Comparison of ENCODE assay signal across 18 mouse cellular contexts in the genomic region with DNA sequence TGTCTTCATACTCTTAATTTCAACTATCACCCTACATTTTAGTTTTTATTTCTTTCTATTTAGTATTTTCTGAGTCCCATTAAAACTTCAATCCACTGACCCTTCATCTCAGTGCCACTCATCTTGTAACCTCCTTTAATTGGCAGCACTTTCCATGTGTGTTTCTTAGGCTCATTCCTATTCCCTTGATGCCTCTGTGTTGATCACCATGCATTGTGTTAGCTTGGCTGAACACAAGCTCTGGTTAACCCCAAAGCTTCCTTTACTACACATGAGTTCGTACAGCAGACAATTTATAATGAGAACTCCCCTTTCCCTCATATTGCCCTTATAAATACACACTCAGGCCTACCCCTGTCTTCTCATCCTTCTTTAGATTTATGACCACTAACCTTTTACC.
DNase-seq lines count a peak whose midpoint lies in the region; ATAC-seq and TF ChIP-seq lines count a peak whose summit lies in the region.
"Had no signal": no experiment of that assay in that cellular context is flagged by ENCODE, and none has a peak within 500 bp of the region (broad histone marks: within the 10 kb centered on the region; RNA-seq: fewer than 3 reads in every experiment).

No protein-coding gene starts in this region.

- no peak overlapping the region for H3K4me3 ChIP-seq in heart, embryonic 13.5 days
- no peak overlapping the region for H3K4me3 ChIP-seq in heart, embryonic 12.5 days
- H3K4me3 ChIP-seq in kidney, postnatal 0 days (replicated peaks; ENCODE audit: low read depth, low read length), result no peak overlapping the region
- no peak overlapping the region for H3K4me3 ChIP-seq in midbrain, postnatal 0 days (ENCODE audit: low read depth, low read length)
- H3K4me3 ChIP-seq in midbrain, embryonic 13.5 days (replicated peaks), result no peak overlapping the region
- H3K4me3 ChIP-seq: embryonic facial prominence, embryonic 12.5 days; forebrain, embryonic 15.5 days; heart, embryonic 15.5 days had no signal

- H3K27ac ChIP-seq in heart, embryonic 13.5 days (replicated peaks), result 0 out of 2 replicates have a peak overlapping the region, but pooled peaks have one; percentile 24
- H3K27ac ChIP-seq in heart, embryonic 12.5 days (ENCODE audit: poor library complexity, severe bottlenecking), result no peak overlapping the region
- H3K27ac ChIP-seq in kidney, postnatal 0 days, result no peak overlapping the region
- no peak overlapping the region for H3K27ac ChIP-seq in midbrain, postnatal 0 days (ENCODE audit: low read depth, low read length)
- no peak overlapping the region for H3K27ac ChIP-seq in midbrain, embryonic 13.5 days
- H3K27ac ChIP-seq: embryonic facial prominence, embryonic 12.5 days; forebrain, embryonic 15.5 days; heart, embryonic 15.5 days had no signal

- no peaks in the 10 kb centered on the region for H3K27me3 ChIP-seq in heart, embryonic 13.5 days (replicated peaks)
- no peaks in the 10 kb centered on the region for H3K27me3 ChIP-seq in heart, embryonic 12.5 days (replicated peaks)
- no peaks in the 10 kb centered on the region for H3K27me3 ChIP-seq in kidney, postnatal 0 days (ENCODE audit: insufficient read depth, low read length)
- no peaks in the 10 kb centered on the region for H3K27me3 ChIP-seq in midbrain, postnatal 0 days (ENCODE audit: insufficient read depth, low read length)
- H3K27me3 ChIP-seq in midbrain, embryonic 13.5 days, result no peaks in the 10 kb centered on the region
- H3K27me3 ChIP-seq: embryonic facial prominence, embryonic 12.5 days; forebrain, embryonic 15.5 days; heart, embryonic 15.5 days had no signal

- no peak for ATAC-seq in heart, embryonic 13.5 days (ENCODE audit: extremely low read depth, insufficient number of reproducible peaks, low FRiP score, low TSS enrichment)
- no peak for ATAC-seq in heart, embryonic 12.5 days (ENCODE audit: insufficient number of reproducible peaks, low FRiP score)
- ATAC-seq in kidney, postnatal 0 days (replicated peaks; ENCODE audit: low FRiP score, low read depth), result no peak
- ATAC-seq in midbrain, postnatal 0 days (ENCODE audit: low FRiP score), result no peak
- ATAC-seq in midbrain, embryonic 13.5 days, result no peak
- ATAC-seq: CD4-positive, CD25-positive, alpha-beta regulatory T cell, adult 4 months; forebrain, embryonic 15.5 days had no signal

- H3K36me3 ChIP-seq in heart, embryonic 13.5 days, result no peaks in the 10 kb centered on the region
- no peaks in the 10 kb centered on the region for H3K36me3 ChIP-seq in heart, embryonic 12.5 days
- H3K36me3 ChIP-seq in kidney, postnatal 0 days (ENCODE audit: insufficient read depth, low read length), result no peaks in the 10 kb centered on the region
- H3K36me3 ChIP-seq in midbrain, postnatal 0 days (ENCODE audit: insufficient read depth, low read length), result no peaks in the 10 kb centered on the region
- H3K36me3 ChIP-seq in midbrain, embryonic 13.5 days, result no peaks in the 10 kb centered on the region
- H3K36me3 ChIP-seq: embryonic facial prominence, embryonic 12.5 days; forebrain, embryonic 15.5 days; G1E; heart, embryonic 15.5 days had no signal

- no peak overlapping the region for H3K9ac ChIP-seq in heart, embryonic 13.5 days
- no peak overlapping the region for H3K9ac ChIP-seq in heart, embryonic 12.5 days
- H3K9ac ChIP-seq in kidney, postnatal 0 days (ENCODE audit: low read depth, low read length), result no peak overlapping the region
- H3K9ac ChIP-seq in midbrain, postnatal 0 days (replicated peaks; ENCODE audit: low read length, poor library complexity, severe bottlenecking), result no peak overlapping the region
- H3K9ac ChIP-seq in midbrain, embryonic 13.5 days (replicated peaks), result no peak overlapping the region
- H3K9ac ChIP-seq: embryonic facial prominence, embryonic 12.5 days; forebrain, embryonic 15.5 days; heart, embryonic 15.5 days had no signal

- H3K4me1 ChIP-seq in heart, embryonic 13.5 days, result peaks cover 4% of the 10 kb centered on the region; the same call in 1 of the 2 replicates
- H3K4me1 ChIP-seq in heart, embryonic 12.5 days (replicated peaks), result no peaks in the 10 kb centered on the region
- H3K4me1 ChIP-seq in kidney, postnatal 0 days (replicated peaks; ENCODE audit: insufficient read depth, low read length), result no peaks in the 10 kb centered on the region
- no peaks in the 10 kb centered on the region for H3K4me1 ChIP-seq in midbrain, postnatal 0 days (ENCODE audit: insufficient read depth, low read length)
- H3K4me1 ChIP-seq in midbrain, embryonic 13.5 days (replicated peaks), result no peaks in the 10 kb centered on the region
- H3K4me1 ChIP-seq: embryonic facial prominence, embryonic 12.5 days had no signal

- no peaks in the 10 kb centered on the region for H3K9me3 ChIP-seq in heart, embryonic 13.5 days
- no peaks in the 10 kb centered on the region for H3K9me3 ChIP-seq in heart, embryonic 12.5 days (replicated peaks)
- H3K9me3 ChIP-seq in kidney, postnatal 0 days (replicated peaks; ENCODE audit: low read length), result no peaks in the 10 kb centered on the region
- no peaks in the 10 kb centered on the region for H3K9me3 ChIP-seq in midbrain, postnatal 0 days (ENCODE audit: low read length)
- H3K9me3 ChIP-seq in midbrain, embryonic 13.5 days, result no peaks in the 10 kb centered on the region
- H3K9me3 ChIP-seq: embryonic facial prominence, embryonic 12.5 days; forebrain, embryonic 15.5 days; G1E; heart, embryonic 15.5 days had no signal

- no peak overlapping the region for H3K4me2 ChIP-seq in heart, embryonic 13.5 days
- H3K4me2 ChIP-seq in heart, embryonic 12.5 days, result no peak overlapping the region
- H3K4me2 ChIP-seq in kidney, postnatal 0 days (ENCODE audit: low read length), result no peak overlapping the region
- H3K4me2 ChIP-seq in midbrain, postnatal 0 days (ENCODE audit: low read depth, low read length, poor library complexity, severe bottlenecking), result no peak overlapping the region
- no peak overlapping the region for H3K4me2 ChIP-seq in midbrain, embryonic 13.5 days (replicated peaks)
- H3K4me2 ChIP-seq: embryonic facial prominence, embryonic 12.5 days; forebrain, embryonic 15.5 days; heart, embryonic 15.5 days had no signal

- WGBS in heart, embryonic 13.5 days, result 79% methylated on average over 1 of the region's 1 CpGs
- WGBS in heart, embryonic 12.5 days, result 62% methylated on average over 1 of the region's 1 CpGs
- 46% methylated on average over 1 of the region's 1 CpGs for WGBS in kidney, postnatal 0 days
- 71% methylated on average over 1 of the region's 1 CpGs for WGBS in midbrain, postnatal 0 days
- 87% methylated on average over 1 of the region's 1 CpGs for WGBS in midbrain, embryonic 13.5 days

- peak; percentile 7 for DNase-seq in kidney, postnatal 0 days (ENCODE audit: low spot score)
- DNase-seq in kidney, postnatal 10 days, result no peak
- peak; percentile 39 for DNase-seq in midbrain, postnatal 0 days (ENCODE audit: low spot score)
- DNase-seq in right cerebral cortex, adult 2 months (ENCODE audit: low spot score in 2 of 2), result no peak
- DNase-seq: B cell, adult 2 months; cerebellum, adult 11 months; cerebellum, adult 8-10 months; gastrocnemius, postnatal 36 days; heart, adult 11 months; heart, postnatal 14 days had no signal

- no peak for TF ChIP-seq CTCF in kidney, postnatal 0 days (IDR thresholded peaks at IDR 0.05; ENCODE audit: low read depth)
- TF ChIP-seq CTCF in midbrain, postnatal 0 days (IDR thresholded peaks at IDR 0.05), result no peak

Comparison
In these comparisons a context has a peak if more than half of its experiments do, and no peak if none do; other contexts are left out.
1. DNase-seq: peak in kidney, postnatal 0 days (single experiment) and midbrain, postnatal 0 days (single experiment); none in kidney, postnatal 10 days (single experiment) and right cerebral cortex, adult 2 months (0 of 2).